Mouse (Mus musculus) small intestine, adult 2 months (tissue): ENCODE results near the gene Sept14.

ENCODE experiments used
- CTCF ChIP-seq: fragments of 200-500 bp; IDR thresholded peaks from 2 replicates; pipeline ENCODE4 v1.5.1; 2012; ENCODE audit warnings: low read depth, mild to moderate bottlenecking, control low read depth, inconsistent platforms, low read length, moderate library complexity, mixed read lengths; ENCODE audit not compliant: insufficient replicate concordance, insufficient read length; ENCODE audit errors: extremely low read depth
- POLR2A ChIP-seq: fragments of 200-500 bp; IDR thresholded peaks from 2 replicates; pipeline ENCODE4 v1.6.1; 2012; ENCODE audit warnings: low read depth, mild to moderate bottlenecking, control low read depth, inconsistent platforms, low read length, moderate library complexity

GRCm38 (mm10) chr5:129657016-129657415 lies 51.3 kb downstream of the Sept14 start:
- TF ChIP-seq POLR2A: no peak
- TF ChIP-seq CTCF: no peak
